Mouse (Mus musculus) megakaryocyte, embryonic 14.5 days (primary cell): Measurements from ENCODE around the gene Defb48.

Experiments used
- FLI1 ChIP-seq: IDR thresholded peaks from 2 replicates; pipeline ENCODE4 v1.6.1; 2012; ENCODE audit warnings: low read length, inconsistent platforms, mixed read lengths
- GATA1 ChIP-seq: IDR thresholded peaks from 3 replicates; pipeline ENCODE4 v1.6.1; 2012; ENCODE audit warnings: mixed read lengths, low read length, inconsistent platforms, borderline replicate concordance

GRCm38 (mm10) chr14:62965811-62966520, 18.3 kb downstream of the Defb48 start:
- no peak for TF ChIP-seq GATA1
- TF ChIP-seq FLI1 = no peak
